Mouse (Mus musculus): ENCODE measurements around the gene Ppfia3. TPM values are rescaled to one million over a fixed set of nuclear protein-coding genes. Genes with fewer than 3 reads are reported as not detected.

Gene Ppfia3
- total and polyA plus RNA-seq, 2 experiments from 2014 or later = 0.68 to 1.8 TPM

- under 1% methylated on average over 11 of the region's 11 CpGs for WGBS
- Histone ChIP-seq H3K36me3 (replicated peaks; ENCODE audit: control insufficient read depth, insufficient read depth, low read length) (no peaks in the 10 kb centered on the region), H3K27ac (ENCODE audit: low read depth) (no peak overlapping the region), H3K4me3 (ENCODE audit: low read depth, low read length) (peak overlapping the region; percentile 53), H3K4me1 (ENCODE audit: control insufficient read depth, insufficient read depth) (peaks cover 42% of the 10 kb centered on the region), H3K4me2 (ENCODE audit: low read depth, low read length) (peak overlapping the region; percentile 94), H3K9me3 (replicated peaks; ENCODE audit: control insufficient read depth, low read length) (no peaks in the 10 kb centered on the region), H3K9ac (replicated peaks; ENCODE audit: low read depth, low read length) (no peak overlapping the region), H3K27me3 (ENCODE audit: control insufficient read depth, insufficient read depth, low read length) (no peaks in the 10 kb centered on the region; the same call in 1 of the 2 replicates)
- TF ChIP-seq CTCF (IDR thresholded peaks at IDR 0.05; ENCODE audit: low read depth) = no peak
- no peak for TF ChIP-seq EP300 (IDR thresholded peaks at IDR 0.05; ENCODE audit: low read depth)
- ATAC-seq (ENCODE audit: insufficient read depth, low read depth) (no peak), DNase-seq (ENCODE audit: low spot score) (peak; percentile 35)
Measured at GRCm38 (mm10) chr7:45340669-45341068, 26.1 kb downstream of the Ppfia3 start.

DNA sequence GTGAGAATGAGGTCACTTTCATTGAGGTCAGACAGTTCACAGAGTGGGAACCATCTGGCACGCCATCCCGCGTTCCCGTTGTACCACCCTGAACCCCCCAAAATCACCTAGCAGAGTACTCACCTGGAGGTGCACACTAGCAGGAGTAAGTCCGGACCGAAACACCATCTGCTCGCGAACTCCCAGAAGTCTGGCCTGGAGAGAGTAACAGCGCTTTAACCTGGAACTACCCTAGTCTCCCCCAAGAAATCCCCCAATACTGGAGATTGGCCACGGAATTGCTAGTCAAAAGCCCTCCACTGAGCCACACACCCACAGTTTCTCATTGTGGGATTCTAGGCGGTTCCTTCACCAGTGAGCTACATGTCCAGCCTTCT, 26.8 kb downstream of the Ppfia3 start:
- WGBS = 2% methylated on average over 11 of the region's 11 CpGs
- H3K27ac ChIP-seq (ENCODE audit: low read depth) = no peak overlapping the region
- ATAC-seq (ENCODE audit: insufficient read depth, low read depth) (no peak), DNase-seq (ENCODE audit: low spot score) (no peak)
- H3K9me3 ChIP-seq (replicated peaks; ENCODE audit: control insufficient read depth, low read length) = no peaks in the 10 kb centered on the region
- H3K4me1 ChIP-seq (ENCODE audit: control insufficient read depth, insufficient read depth) = peaks cover 42% of the 10 kb centered on the region
- H3K27me3 ChIP-seq (ENCODE audit: control insufficient read depth, insufficient read depth, low read length) = no peaks in the 10 kb centered on the region; the same call in 1 of the 2 replicates
- TF ChIP-seq EP300 (IDR thresholded peaks at IDR 0.05; ENCODE audit: low read depth) = no peak
- no peak for TF ChIP-seq CTCF (IDR thresholded peaks at IDR 0.05; ENCODE audit: low read depth)
- H3K4me3 ChIP-seq (ENCODE audit: low read depth, low read length) = peak overlapping the region; percentile 53
- no peaks in the 10 kb centered on the region for H3K36me3 ChIP-seq (replicated peaks; ENCODE audit: control insufficient read depth, insufficient read depth, low read length)
- peak overlapping the region; percentile 94 for H3K4me2 ChIP-seq (ENCODE audit: low read depth, low read length)
- H3K9ac ChIP-seq (replicated peaks; ENCODE audit: low read depth, low read length) = peak overlapping the region; percentile 40; the same call in 1 of the 2 replicates

DNA sequence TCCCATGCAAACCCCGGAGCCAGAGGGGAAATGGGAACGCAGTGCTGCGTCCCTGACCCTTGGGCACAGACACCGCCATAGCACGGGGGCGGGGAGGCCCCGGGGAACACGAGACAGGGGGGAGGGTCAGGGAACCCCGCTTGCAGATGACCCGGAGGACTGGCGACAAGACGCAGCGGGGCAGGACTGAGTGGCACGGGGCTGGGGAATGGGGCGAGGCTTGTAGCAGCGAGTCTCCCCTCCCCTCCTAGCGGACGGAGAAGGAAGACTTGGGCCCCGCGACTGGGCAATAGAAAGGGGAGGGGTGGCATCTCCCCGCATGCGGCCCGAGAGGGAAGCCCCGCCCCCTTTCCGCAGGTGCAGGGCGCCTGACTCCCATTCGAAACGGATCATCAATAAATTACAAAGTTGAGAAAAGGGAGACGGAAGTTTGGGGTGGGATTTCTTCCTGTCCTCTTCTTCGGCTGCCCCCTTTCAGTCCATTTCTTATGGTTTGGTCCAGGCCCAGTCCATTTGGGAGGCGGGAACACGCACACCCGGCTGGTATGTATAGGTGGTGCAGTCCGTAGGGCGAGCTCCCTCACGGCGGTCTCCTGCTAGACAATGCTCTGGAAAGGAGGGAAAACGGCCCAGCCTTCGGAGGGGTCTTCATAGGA, 27.3 kb downstream of the Ppfia3 start:
- H3K4me2 ChIP-seq (ENCODE audit: low read depth, low read length) = peak overlapping the region; percentile 94
- H3K27me3 ChIP-seq (ENCODE audit: control insufficient read depth, insufficient read depth, low read length) = no peaks in the 10 kb centered on the region; the same call in 1 of the 2 replicates
- ATAC-seq (ENCODE audit: insufficient read depth, low read depth) (peak; percentile 52), DNase-seq (ENCODE audit: low spot score) (peak; percentile 60)
- 1% methylated on average over 37 of the region's 39 CpGs for WGBS
- TF ChIP-seq EP300 (IDR thresholded peaks at IDR 0.05; ENCODE audit: low read depth) (no peak), CTCF (IDR thresholded peaks at IDR 0.05; ENCODE audit: low read depth) (peak; percentile 26)
- H3K27ac ChIP-seq (ENCODE audit: low read depth) = no peak overlapping the region
- no peaks in the 10 kb centered on the region for H3K9me3 ChIP-seq (replicated peaks; ENCODE audit: control insufficient read depth, low read length)
- no peaks in the 10 kb centered on the region for H3K36me3 ChIP-seq (replicated peaks; ENCODE audit: control insufficient read depth, insufficient read depth, low read length)
- peak overlapping the region; percentile 53 for H3K4me3 ChIP-seq (ENCODE audit: low read depth, low read length)
- H3K9ac ChIP-seq (replicated peaks; ENCODE audit: low read depth, low read length) = peak overlapping the region; percentile 40
- H3K4me1 ChIP-seq (ENCODE audit: control insufficient read depth, insufficient read depth) = peaks cover 42% of the 10 kb centered on the region

- Histone ChIP-seq H3K27me3 (ENCODE audit: control insufficient read depth, insufficient read depth, low read length) (no peaks in the 10 kb centered on the region; the same call in 1 of the 2 replicates), H3K4me3 (ENCODE audit: low read depth, low read length) (peak overlapping the region; percentile 32), H3K4me1 (ENCODE audit: control insufficient read depth, insufficient read depth) (peaks cover 46% of the 10 kb centered on the region), H3K36me3 (replicated peaks; ENCODE audit: control insufficient read depth, insufficient read depth, low read length) (no peaks in the 10 kb centered on the region), H3K4me2 (ENCODE audit: low read depth, low read length) (peak overlapping the region; percentile 94), H3K9me3 (replicated peaks; ENCODE audit: control insufficient read depth, low read length) (no peaks in the 10 kb centered on the region), H3K27ac (ENCODE audit: low read depth) (no peak overlapping the region), H3K9ac (replicated peaks; ENCODE audit: low read depth, low read length) (no peak overlapping the region)
- no peak for TF ChIP-seq CTCF (IDR thresholded peaks at IDR 0.05; ENCODE audit: low read depth)
- TF ChIP-seq EP300 (IDR thresholded peaks at IDR 0.05; ENCODE audit: low read depth) = no peak
- DNase-seq (ENCODE audit: low spot score) (no peak), ATAC-seq (ENCODE audit: insufficient read depth, low read depth) (no peak)
- 8% methylated on average over 14 of the region's 14 CpGs for WGBS
Measured at GRCm38 (mm10) chr7:45338161-45338911, 28.5 kb downstream of the Ppfia3 start.

DNA sequence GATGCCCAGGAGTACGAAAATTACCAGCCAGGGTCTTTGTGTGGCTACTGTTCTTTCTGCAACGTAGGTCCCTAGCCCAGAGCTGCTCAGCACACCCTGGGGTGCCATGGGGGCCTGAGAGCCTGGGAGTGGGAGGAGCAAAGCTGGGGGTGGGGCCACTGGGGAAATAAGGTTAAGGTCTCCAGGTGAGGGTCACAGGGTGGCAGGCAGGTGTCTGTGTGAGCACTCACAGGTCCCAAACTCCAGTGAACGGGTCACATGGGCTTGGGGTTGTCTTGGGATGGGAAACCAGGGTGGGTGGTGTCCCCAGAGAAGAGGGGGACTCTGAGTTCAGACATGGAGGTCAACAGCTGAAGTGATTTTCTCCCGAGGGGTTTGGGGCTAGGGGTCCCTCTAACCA, 29.4 kb downstream of the Ppfia3 start:
- Histone ChIP-seq H3K9ac (replicated peaks; ENCODE audit: low read depth, low read length) (no peak overlapping the region), H3K27me3 (ENCODE audit: control insufficient read depth, insufficient read depth, low read length) (no peaks in the 10 kb centered on the region; the same call in 1 of the 2 replicates), H3K4me1 (ENCODE audit: control insufficient read depth, insufficient read depth) (peaks cover 48% of the 10 kb centered on the region), H3K36me3 (replicated peaks; ENCODE audit: control insufficient read depth, insufficient read depth, low read length) (no peaks in the 10 kb centered on the region), H3K4me2 (ENCODE audit: low read depth, low read length) (peak overlapping the region; percentile 94), H3K27ac (ENCODE audit: low read depth) (no peak overlapping the region), H3K9me3 (replicated peaks; ENCODE audit: control insufficient read depth, low read length) (no peaks in the 10 kb centered on the region), H3K4me3 (ENCODE audit: low read depth, low read length) (peak overlapping the region; percentile 32)
- ATAC-seq (ENCODE audit: insufficient read depth, low read depth) (no peak), DNase-seq (ENCODE audit: low spot score) (no peak)
- TF ChIP-seq CTCF (IDR thresholded peaks at IDR 0.05; ENCODE audit: low read depth) = no peak
- WGBS = 14% methylated on average over 4 of the region's 4 CpGs

Measured in heart, postnatal 0 days (tissue).